Mouse (Mus musculus) intestine, embryonic 14.5 days (tissue): ENCODE results near the gene Itgb1bp2. TPM values are rescaled to one million over a fixed set of nuclear protein-coding genes. Genes with fewer than 3 reads are reported as not detected.
"Not testable (repeated sequence)": the region's sequence is repeated elsewhere in the genome, so short reads cannot be mapped to it uniquely, and the experiment has no call there.

Experiments used
- ATAC-seq: fragments of 200-750 bp; cut with Nextera tagmentation; replicated peaks from 2 replicates; pipeline ENCODE4 v1.8.0; 2017; ENCODE audit warnings: low read depth, moderate number of reproducible peaks, moderate TSS enrichment, moderate library complexity; ENCODE audit not compliant: low FRiP score, low TSS enrichment
- DNase-seq: peaks from one replicate; pipeline ENCODE4 v3.0.0-alpha.2; 2018; ENCODE audit warnings: low spot score
- H3K27ac ChIP-seq: fragments of 300-500 bp; sonication (generic); 2 replicates; pipeline ENCODE4 v1.5.1; 2014; ENCODE audit warnings: low read depth, mild to moderate bottlenecking, control low read depth
- H3K27me3 ChIP-seq: fragments of 300-500 bp; sonication (generic); replicated peaks from 2 replicates; pipeline ENCODE4 v1.6.1; 2014; ENCODE audit warnings: low read length, control low read depth; ENCODE audit not compliant: control insufficient read depth, insufficient read depth
- H3K36me3 ChIP-seq: fragments of 300-500 bp; sonication (generic); 2 replicates; pipeline ENCODE4 v1.6.1; 2014; ENCODE audit warnings: low read length, control low read depth; ENCODE audit not compliant: control insufficient read depth, insufficient read depth
- H3K4me1 ChIP-seq: fragments of 300-500 bp; sonication (generic); replicated peaks from 2 replicates; pipeline ENCODE4 v1.6.1; 2014; ENCODE audit warnings: low read length, control low read depth, mixed read lengths; ENCODE audit not compliant: control insufficient read depth, insufficient read depth
- H3K4me2 ChIP-seq: fragments of 300-500 bp; sonication (generic); 2 replicates; pipeline ENCODE4 v1.6.1; 2014; ENCODE audit warnings: low read length
- H3K4me3 ChIP-seq: fragments of 300-500 bp; sonication (generic); 2 replicates; pipeline ENCODE4 v1.5.1; 2014; ENCODE audit warnings: low read depth, low read length, control low read depth, mixed read lengths
- H3K9ac ChIP-seq: fragments of 300-500 bp; sonication (generic); 2 replicates; pipeline ENCODE4 v1.6.1; 2014; ENCODE audit warnings: mild to moderate bottlenecking, low read length
- H3K9me3 ChIP-seq: fragments of 300-500 bp; sonication (generic); 2 replicates; pipeline ENCODE4 v1.6.1; 2016; ENCODE audit warnings: low read length, control low read depth; ENCODE audit not compliant: control insufficient read depth
- WGBS: fragments of 180-500 bp; shearing (Covaris S2); extraction: QIAGEN DNeasy Blood & Tissue Kit; methylation state at CpG from one replicate; pipeline ENCODE4 v1.1.7; 2014; 5-methylcytosine and 5-hydroxymethylcytosine counted together
- polyA plus RNA-seq: library from polyadenylated mRNA; unstranded; fragments of >200 nt; fragmentation: Nextera tagmentation; extraction: Ambion mirVana; gene quantifications from 2 replicates; pipeline ENCODE4 v1.2.1, GENCODE M21; 2014

The Itgb1bp2 gene
- polyA plus RNA-seq, 1 experiment from 2014 or later: 1.5 TPM

DNA sequence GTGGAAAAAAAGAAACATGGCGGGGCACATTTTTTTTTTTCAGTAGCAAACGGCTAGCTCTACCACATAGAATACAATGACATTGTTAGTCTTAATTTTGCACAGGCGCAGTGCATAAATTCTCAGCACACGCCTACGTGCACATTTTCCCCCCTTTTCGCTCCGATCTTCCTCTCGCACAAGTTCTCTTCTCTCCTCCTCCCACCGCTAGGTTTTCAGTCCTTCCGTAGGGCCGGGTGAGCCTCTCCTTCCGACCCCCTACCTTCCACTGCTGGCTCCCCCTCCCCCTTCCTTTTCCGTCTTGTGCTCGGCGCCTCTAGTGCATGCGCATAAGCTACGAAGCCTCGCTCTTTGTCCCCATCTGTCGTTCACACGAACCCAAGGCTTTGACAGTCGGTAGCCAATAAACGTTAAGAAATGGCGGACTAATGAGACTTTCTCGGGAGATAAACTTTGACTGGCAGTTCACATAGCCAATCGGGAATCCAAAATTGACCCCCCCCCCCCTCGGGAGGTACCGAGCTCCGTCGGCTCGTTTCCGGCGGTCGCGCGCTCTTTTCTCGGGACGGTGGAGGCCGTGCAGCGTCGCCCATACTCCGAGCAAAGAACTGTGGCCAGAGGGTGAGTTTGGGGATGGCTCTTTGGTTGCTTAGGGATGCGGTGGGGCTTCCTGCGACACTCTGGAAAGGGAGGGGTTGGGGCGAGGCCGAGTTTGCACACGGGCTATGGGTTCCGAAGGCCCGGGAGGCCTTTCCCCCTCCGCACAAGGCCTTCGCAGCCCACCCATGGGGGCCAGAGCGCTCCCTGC lies 19.5 kb upstream of the Itgb1bp2 start, which contains the start of gene Nono:
Nono (plus strand) TSS at position 177 of the 808 bp plus-strand sequence.
- Histone ChIP-seq H3K4me1 (no peaks in the 10 kb centered on the region), H3K27ac (peak within 1 kb of the TSS; percentile 95), H3K9me3 (no peaks in the 10 kb centered on the region), H3K27me3 (peaks cover 5% of the 10 kb centered on the region; the same call in 1 of the 2 replicates), H3K9ac (peak within 1 kb of the TSS; percentile 93), H3K36me3 (peaks cover 14% of the 10 kb centered on the region; the same call in 1 of the 2 replicates), H3K4me3 (peak within 1 kb of the TSS; percentile 46), H3K4me2 (peak within 1 kb of the TSS; percentile 58)
- WGBS: 15% methylated on average over 51 of the region's 51 CpGs
- DNase-seq (peak; percentile 86), ATAC-seq (peak; percentile 95)

DNA sequence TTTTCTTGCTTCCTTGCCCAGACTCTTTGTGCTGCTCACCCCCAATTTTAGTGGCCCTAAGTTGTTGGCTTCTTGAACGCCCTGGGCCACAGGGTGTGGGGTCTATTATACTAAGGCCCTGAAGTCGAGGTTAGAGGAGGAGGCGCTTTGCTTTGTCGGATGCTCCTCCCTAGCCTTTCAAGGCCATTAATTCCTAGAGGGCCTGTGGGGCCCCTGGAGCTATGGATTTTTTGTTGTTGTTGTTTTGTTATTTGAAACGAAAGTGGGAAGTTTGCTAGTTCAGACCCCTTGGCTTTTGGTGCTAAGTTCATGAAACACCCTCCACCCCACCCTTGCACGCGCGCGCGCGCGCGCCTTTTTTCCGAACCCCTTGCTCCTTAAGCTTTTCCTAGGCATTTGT lies 18.9 kb upstream of the Itgb1bp2 start:
- ATAC-seq (peak; percentile 45), DNase-seq (no peak)
- H3K27ac ChIP-seq: peak overlapping the region; percentile 95
- peaks cover 5% of the 10 kb centered on the region; the same call in 1 of the 2 replicates for H3K27me3 ChIP-seq
- H3K9me3 ChIP-seq: no peaks in the 10 kb centered on the region
- peak overlapping the region; percentile 58 for H3K4me2 ChIP-seq
- H3K4me1 ChIP-seq: no peaks in the 10 kb centered on the region
- H3K9ac ChIP-seq: peak overlapping the region; percentile 93
- peak overlapping the region; percentile 46 for H3K4me3 ChIP-seq
- 22% methylated on average over 14 of the region's 14 CpGs for WGBS
- peaks cover 14% of the 10 kb centered on the region; the same call in 1 of the 2 replicates for H3K36me3 ChIP-seq

DNA sequence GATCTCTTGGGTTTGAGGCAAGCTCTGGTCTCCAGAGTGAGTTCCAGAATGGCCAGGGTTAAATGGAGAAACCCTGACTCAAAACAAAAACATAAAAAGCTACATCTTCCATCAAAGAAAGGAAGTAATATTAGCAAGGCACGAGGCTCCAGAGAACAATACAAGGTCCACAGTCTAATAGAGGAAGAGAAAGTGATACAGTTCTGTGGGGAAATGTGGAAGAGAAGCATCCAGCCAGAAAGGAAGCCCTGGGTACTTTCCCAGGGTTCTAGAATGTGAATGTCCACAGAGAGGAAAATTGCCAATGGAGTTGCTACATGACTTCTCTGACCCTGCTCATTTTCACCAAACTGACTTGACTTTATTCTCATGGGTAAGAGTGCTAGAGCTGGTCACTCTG lies 2.3 kb downstream of the Itgb1bp2 start:
- Histone ChIP-seq H3K27ac (no peak overlapping the region), H3K9me3 (no peaks in the 10 kb centered on the region), H3K4me2 (no peak overlapping the region), H3K9ac (no peak overlapping the region), H3K4me1 (no peaks in the 10 kb centered on the region), H3K27me3 (0 out of 2 replicates have a peak, but pooled peaks cover 7% of the 10 kb centered on the region), H3K36me3 (peaks cover 33% of the 10 kb centered on the region), H3K4me3 (no peak overlapping the region)
- ATAC-seq: no peak
- no peak for DNase-seq
- 56% methylated on average over 1 of the region's 1 CpGs for WGBS

DNA sequence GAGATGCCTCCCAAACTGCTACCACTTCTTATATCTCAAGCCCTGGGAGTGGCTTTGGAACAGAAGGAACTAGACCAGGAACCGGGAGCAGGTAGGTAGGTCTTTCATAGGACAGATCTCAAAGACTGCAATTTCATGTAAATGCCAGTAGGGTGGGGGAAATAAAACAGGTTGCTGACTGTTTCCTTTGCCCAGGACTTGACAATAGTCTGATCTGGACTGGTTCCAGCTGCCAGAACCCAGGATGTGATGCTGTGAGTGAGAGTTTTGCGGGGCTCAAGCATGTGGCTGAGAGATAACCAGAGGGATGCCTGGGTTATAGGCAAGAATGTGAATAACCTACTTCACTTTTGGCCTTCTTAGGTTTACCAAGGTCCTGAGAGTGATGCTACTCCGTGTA lies 2.7 kb downstream of the Itgb1bp2 start:
- Histone ChIP-seq H3K9me3 (no peaks in the 10 kb centered on the region), H3K36me3 (peaks cover 29% of the 10 kb centered on the region), H3K4me1 (no peaks in the 10 kb centered on the region), H3K4me2 (no peak overlapping the region), H3K4me3 (no peak overlapping the region), H3K9ac (no peak overlapping the region), H3K27ac (no peak overlapping the region), H3K27me3 (0 out of 2 replicates have a peak, but pooled peaks cover 7% of the 10 kb centered on the region)
- no peak for ATAC-seq
- WGBS: 89% methylated on average over 3 of the region's 3 CpGs
- DNase-seq: no peak

DNA sequence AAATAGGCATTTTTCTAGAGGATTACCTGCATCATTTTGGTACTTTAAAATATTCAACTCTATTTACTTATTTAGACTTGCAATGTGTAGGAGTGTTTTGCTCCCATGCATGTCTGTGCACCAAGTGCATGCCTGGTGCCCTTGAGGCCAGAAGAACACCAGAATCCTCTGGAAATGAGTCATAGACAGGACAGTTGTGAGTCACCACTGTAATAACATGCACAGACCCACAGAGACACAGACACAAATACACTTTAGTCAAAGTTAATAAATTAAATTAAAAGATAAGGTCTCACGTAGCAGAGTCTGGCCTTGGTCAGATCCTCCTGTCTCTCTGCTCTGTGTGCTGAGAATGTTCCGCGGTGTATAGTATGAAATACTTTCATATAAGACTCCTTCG lies 23.3 kb downstream of the Itgb1bp2 start:
- ATAC-seq (no peak), DNase-seq (no peak)
- H3K4me1 ChIP-seq: no peaks in the 10 kb centered on the region
- no peak overlapping the region for H3K4me3 ChIP-seq
- peaks cover 5% of the 10 kb centered on the region; the same call in 1 of the 2 replicates for H3K36me3 ChIP-seq
- no peaks in the 10 kb centered on the region for H3K27me3 ChIP-seq
- H3K9me3 ChIP-seq: no peaks in the 10 kb centered on the region
- H3K4me2 ChIP-seq: no peak overlapping the region
- no peak overlapping the region for H3K9ac ChIP-seq
- 86% methylated on average over 4 of the region's 4 CpGs for WGBS
- no peak overlapping the region for H3K27ac ChIP-seq

DNA sequence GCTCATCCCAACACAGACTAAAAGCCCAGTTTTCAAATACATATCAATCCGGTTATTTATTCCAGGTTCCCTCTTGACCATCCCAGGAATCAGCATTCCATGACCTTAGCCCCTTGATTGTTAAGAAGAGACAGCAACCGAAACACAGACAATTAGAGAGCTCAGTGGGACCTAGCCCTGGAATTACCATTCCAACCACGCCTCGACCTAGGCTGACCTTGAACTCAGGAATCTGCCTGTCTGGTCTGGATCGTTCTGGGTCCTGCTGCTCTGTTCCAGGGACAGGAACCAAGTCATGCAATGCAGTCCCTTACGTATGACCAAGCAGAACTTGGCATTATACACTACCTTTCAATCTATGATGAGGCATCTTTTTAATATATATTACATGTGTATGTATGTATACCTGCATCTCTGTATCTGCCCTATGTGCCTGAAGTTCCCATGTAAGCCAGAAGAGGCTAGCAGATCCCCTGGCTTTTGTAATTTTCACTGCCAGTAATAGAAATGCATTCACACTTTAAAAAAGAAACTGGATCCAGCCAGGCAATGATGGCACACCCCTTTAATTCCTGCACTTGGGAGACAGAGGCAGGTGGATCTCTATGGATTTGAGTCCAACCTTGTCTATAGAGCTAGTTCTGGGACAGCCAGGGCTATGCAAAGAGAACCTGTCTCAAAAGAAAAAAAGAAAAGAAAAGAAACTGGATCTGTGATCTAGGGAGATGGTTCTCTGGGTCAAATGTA lies 32.9 kb downstream of the Itgb1bp2 start:
- Histone ChIP-seq H3K9ac (no peak overlapping the region), H3K9me3 (no peaks in the 10 kb centered on the region), H3K36me3 (peaks cover 3% of the 10 kb centered on the region; the same call in 1 of the 2 replicates), H3K4me3 (no peak overlapping the region), H3K4me2 (no peak overlapping the region), H3K27ac (no peak overlapping the region), H3K4me1 (no peaks in the 10 kb centered on the region), H3K27me3 (no peaks in the 10 kb centered on the region)
- DNase-seq (no peak), ATAC-seq (no peak)
- 75% methylated on average over 6 of the region's 6 CpGs for WGBS

DNA sequence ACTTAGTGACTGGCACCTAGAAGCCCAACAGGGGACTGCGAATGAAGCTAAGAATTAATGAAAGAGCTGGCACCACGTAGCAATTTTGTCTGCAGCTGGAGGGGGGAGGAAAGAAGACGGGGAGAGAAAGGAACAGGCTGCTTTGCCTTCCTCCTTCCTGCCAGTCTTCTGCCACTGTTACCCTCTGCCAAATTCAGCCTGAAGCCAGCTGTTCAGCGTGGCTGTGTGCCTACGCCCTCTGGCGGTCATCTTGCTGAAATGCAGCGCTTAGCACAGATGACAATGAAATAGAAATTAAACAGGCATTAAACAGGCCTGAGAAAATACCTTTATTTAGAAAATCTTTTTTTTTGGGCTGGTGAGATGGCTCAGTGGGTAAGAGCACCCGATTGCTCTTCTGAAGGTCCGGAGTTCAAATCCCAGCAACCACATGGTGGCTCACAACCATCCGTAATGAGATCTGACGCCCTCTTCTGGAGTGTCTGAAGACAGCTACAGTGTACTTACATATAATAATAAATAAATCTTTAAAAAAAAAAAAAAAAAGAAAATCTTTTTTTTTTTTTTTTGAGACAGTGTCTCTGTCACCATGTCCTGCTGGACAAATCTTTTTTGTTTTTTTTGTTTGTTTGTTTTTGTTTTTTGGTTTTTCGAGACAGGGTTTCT lies 37.7 kb downstream of the Itgb1bp2 start:
- not testable (repeated sequence) for ATAC-seq
- WGBS: 29% methylated on average over 10 of the region's 12 CpGs

More for the DNA sequence above, 37.7 kb downstream of the Itgb1bp2 start:
- not testable (repeated sequence) for H3K27me3 ChIP-seq, H3K9ac ChIP-seq, H3K4me3 ChIP-seq, H3K9me3 ChIP-seq, H3K4me2 ChIP-seq, H3K36me3 ChIP-seq, H3K27ac ChIP-seq, H3K4me1 ChIP-seq
- DNase-seq: peak; percentile 52
